Mouse (Mus musculus): ENCODE results near the gene Spred2. TPM values are rescaled to one million over a fixed set of nuclear protein-coding genes. Genes with fewer than 3 reads are reported as not detected.

Gene Spred2
- polyA plus RNA-seq, 1 experiment from 2014 or later: 8.4 TPM

DNA sequence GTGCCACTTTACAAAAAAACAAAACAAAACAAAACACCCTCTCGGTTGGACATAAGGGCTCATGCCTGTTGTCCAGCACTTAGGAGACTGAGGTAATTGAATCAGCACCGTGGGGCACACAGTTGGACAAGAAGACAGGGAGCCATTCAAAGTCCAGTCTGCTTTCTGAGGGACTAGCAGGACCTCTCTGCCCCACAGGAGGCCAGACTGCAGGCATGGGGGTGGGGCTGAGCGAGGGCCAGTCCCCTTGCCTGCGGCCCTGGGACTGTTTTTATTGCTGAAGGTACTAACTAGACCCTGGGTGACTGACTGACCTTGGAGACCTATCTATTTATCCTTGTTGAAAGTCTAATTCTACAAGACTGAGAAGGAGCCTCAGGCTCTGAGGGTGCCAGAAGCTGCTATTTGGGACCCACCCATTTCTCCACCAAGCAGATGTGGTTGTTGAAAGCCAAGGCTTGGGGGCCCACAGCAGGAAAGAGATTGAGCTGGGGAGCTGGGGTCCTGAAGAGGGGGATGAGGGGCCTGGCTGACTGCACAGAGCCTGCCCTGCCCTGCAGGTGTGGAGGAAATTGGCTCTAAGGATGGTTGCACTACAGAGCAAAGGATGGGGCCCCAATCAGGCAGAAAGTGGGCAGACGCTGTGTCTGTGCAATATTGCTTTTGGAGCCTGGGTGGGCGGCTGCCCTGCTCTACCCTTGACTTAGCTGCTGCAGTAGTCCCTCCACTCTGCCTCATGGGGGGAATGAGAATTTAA, 117.2 kb downstream of the Spred2 start:
- DNase-seq (ENCODE audit: low spot score) (no peak), ATAC-seq (replicated peaks; ENCODE audit: low FRiP score, low TSS enrichment, low read depth) (no peak)
- no peak overlapping the region for H3K4me2 ChIP-seq (ENCODE audit: low read length)

GRCm38 (mm10) chr11:20042106-20042505, 117.9 kb downstream of the Spred2 start:
- H3K27me3 ChIP-seq (replicated peaks; ENCODE audit: control insufficient read depth, insufficient read depth, low read length): no peaks in the 10 kb centered on the region
- ATAC-seq (replicated peaks; ENCODE audit: low FRiP score, low TSS enrichment, low read depth): no peak

More for the DNA sequence above, 117.2 kb downstream of the Spred2 start:
- peaks cover 9% of the 10 kb centered on the region; the same call in 1 of the 2 replicates for H3K4me1 ChIP-seq (replicated peaks; ENCODE audit: control insufficient read depth, insufficient read depth, low read length)
- no peak overlapping the region for H3K9ac ChIP-seq (ENCODE audit: low read length)
- 33% methylated on average over 6 of the region's 6 CpGs for WGBS
- H3K27ac ChIP-seq (ENCODE audit: low read depth): no peak overlapping the region
- H3K9me3 ChIP-seq (ENCODE audit: control insufficient read depth, low read length): no peaks in the 10 kb centered on the region
- H3K27me3 ChIP-seq (replicated peaks; ENCODE audit: control insufficient read depth, insufficient read depth, low read length): no peaks in the 10 kb centered on the region
- H3K36me3 ChIP-seq (ENCODE audit: control insufficient read depth, insufficient read depth, low read length): no peaks in the 10 kb centered on the region
- no peak overlapping the region for H3K4me3 ChIP-seq (ENCODE audit: low read depth, low read length)

DNA sequence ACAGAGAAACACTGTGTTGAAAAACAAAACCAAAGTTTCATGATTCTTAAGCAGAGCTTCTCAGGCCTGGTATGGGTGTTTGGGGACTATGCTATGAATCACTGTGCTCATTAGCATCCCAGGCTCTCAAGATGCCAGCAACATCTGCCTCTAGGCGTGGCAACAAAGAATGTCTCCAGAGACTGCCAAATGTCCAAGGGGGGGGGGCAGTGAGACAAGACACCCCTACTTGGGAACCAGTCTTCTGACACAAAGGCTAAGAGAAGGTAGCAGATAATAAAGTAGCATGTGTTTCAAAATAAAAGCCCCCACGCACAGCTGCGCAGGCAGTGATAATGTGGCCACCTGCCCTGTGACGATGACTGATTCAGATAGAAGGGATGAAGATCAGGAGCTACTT, 119.1 kb downstream of the Spred2 start:
- Histone ChIP-seq H3K36me3 (ENCODE audit: control insufficient read depth, insufficient read depth, low read length) (no peaks in the 10 kb centered on the region), H3K4me3 (ENCODE audit: low read depth, low read length) (no peak overlapping the region), H3K27me3 (replicated peaks; ENCODE audit: control insufficient read depth, insufficient read depth, low read length) (no peaks in the 10 kb centered on the region), H3K4me2 (ENCODE audit: low read length) (no peak overlapping the region), H3K27ac (ENCODE audit: low read depth) (no peak overlapping the region), H3K9me3 (ENCODE audit: control insufficient read depth, low read length) (no peaks in the 10 kb centered on the region), H3K4me1 (replicated peaks; ENCODE audit: control insufficient read depth, insufficient read depth, low read length) (peaks cover 9% of the 10 kb centered on the region; the same call in 1 of the 2 replicates), H3K9ac (ENCODE audit: low read length) (no peak overlapping the region)
- ATAC-seq (replicated peaks; ENCODE audit: low FRiP score, low TSS enrichment, low read depth) (no peak), DNase-seq (ENCODE audit: low spot score) (no peak)
- WGBS: 83% methylated on average over 4 of the region's 4 CpGs

More at GRCm38 (mm10) chr11:20042106-20042505, 117.9 kb downstream of the Spred2 start:
- Histone ChIP-seq H3K4me2 (ENCODE audit: low read length) (no peak overlapping the region), H3K36me3 (ENCODE audit: control insufficient read depth, insufficient read depth, low read length) (no peaks in the 10 kb centered on the region), H3K4me3 (ENCODE audit: low read depth, low read length) (no peak overlapping the region), H3K9ac (ENCODE audit: low read length) (no peak overlapping the region), H3K9me3 (ENCODE audit: control insufficient read depth, low read length) (no peaks in the 10 kb centered on the region), H3K27ac (ENCODE audit: low read depth) (no peak overlapping the region), H3K4me1 (replicated peaks; ENCODE audit: control insufficient read depth, insufficient read depth, low read length) (peaks cover 9% of the 10 kb centered on the region; the same call in 1 of the 2 replicates)
- no peak for DNase-seq (ENCODE audit: low spot score)
- WGBS: 75% methylated on average over 4 of the region's 4 CpGs

DNA sequence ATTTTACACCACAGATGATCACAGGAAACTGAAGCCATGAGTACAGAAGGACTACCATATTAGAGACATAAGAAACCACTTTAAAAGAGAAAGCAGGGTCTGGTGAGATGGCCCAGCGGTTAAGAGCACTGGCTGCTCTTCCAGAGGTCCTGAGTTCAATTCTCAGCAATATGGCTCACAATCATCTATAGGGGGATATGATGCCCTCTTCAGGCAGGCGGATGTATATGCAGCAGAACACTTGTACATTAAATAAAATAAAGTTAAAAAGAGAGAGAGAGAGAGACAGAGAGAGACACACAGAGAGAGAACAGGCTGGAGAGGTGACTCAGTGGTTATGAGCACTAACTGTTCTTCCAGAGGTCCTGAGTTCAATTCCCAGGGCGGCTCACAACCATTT, 121.4 kb downstream of the Spred2 start:
- Histone ChIP-seq H3K4me1 (replicated peaks; ENCODE audit: control insufficient read depth, insufficient read depth, low read length) (peaks cover 9% of the 10 kb centered on the region; the same call in 1 of the 2 replicates), H3K27ac (ENCODE audit: low read depth) (no peak overlapping the region), H3K4me3 (ENCODE audit: low read depth, low read length) (no peak overlapping the region), H3K9ac (ENCODE audit: low read length) (no peak overlapping the region), H3K9me3 (ENCODE audit: control insufficient read depth, low read length) (no peaks in the 10 kb centered on the region), H3K27me3 (replicated peaks; ENCODE audit: control insufficient read depth, insufficient read depth, low read length) (no peaks in the 10 kb centered on the region), H3K4me2 (ENCODE audit: low read length) (no peak overlapping the region), H3K36me3 (ENCODE audit: control insufficient read depth, insufficient read depth, low read length) (no peaks in the 10 kb centered on the region)
- DNase-seq (ENCODE audit: low spot score) (no peak), ATAC-seq (replicated peaks; ENCODE audit: low FRiP score, low TSS enrichment, low read depth) (no peak)
- 83% methylated on average over 3 of the region's 3 CpGs for WGBS

DNA sequence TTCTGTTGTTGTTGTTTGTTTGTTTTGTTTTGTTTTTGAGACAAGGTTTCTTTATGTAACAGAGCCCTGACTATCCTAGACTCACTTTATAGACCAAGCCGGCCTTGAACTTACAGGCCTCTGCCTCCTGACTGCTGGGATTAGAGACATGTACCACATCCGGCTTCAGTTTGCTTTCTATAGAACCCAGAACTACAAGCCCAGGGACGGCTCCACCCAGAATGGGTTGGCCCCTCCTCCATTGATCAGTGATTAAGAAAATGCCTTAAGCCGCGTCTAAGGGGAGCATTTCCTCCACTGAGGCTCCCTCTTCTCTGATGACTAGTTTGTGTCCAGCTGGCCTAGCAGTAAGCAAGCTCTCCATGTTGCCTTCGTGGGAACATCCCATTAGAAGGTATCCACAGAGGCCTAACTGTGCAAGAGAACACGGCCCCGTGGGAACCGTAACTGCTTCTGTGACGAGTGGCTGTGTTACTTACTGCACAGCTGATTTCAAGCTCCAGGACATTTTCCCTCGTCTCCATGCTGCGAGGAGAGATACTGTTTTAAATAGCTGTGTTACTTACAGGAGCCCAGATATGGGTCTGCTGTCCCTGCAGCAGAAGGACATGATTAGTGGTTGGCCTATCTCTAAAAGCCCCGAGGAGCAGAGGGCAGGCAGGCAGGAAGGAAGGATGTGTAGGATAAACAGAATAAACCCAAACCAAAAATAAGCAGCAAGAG, 128.8 kb downstream of the Spred2 start:
- H3K4me3 ChIP-seq (ENCODE audit: low read depth, low read length): no peak overlapping the region
- 0 out of 2 replicates have a peak, but pooled peaks cover 7% of the 10 kb centered on the region for H3K36me3 ChIP-seq (ENCODE audit: control insufficient read depth, insufficient read depth, low read length)
- no peak overlapping the region for H3K4me2 ChIP-seq (ENCODE audit: low read length)
- H3K9ac ChIP-seq (ENCODE audit: low read length): no peak overlapping the region
- H3K4me1 ChIP-seq (replicated peaks; ENCODE audit: control insufficient read depth, insufficient read depth, low read length): no peaks in the 10 kb centered on the region
- WGBS: 57% methylated on average over 13 of the region's 13 CpGs
- no peak for DNase-seq (ENCODE audit: low spot score)
- H3K27me3 ChIP-seq (replicated peaks; ENCODE audit: control insufficient read depth, insufficient read depth, low read length): no peaks in the 10 kb centered on the region
- no peak overlapping the region for H3K27ac ChIP-seq (ENCODE audit: low read depth)
- ATAC-seq (replicated peaks; ENCODE audit: low FRiP score, low TSS enrichment, low read depth): no peak
- no peaks in the 10 kb centered on the region for H3K9me3 ChIP-seq (ENCODE audit: control insufficient read depth, low read length)

- H3K27ac ChIP-seq (ENCODE audit: low read depth): no peak overlapping the region
- H3K9ac ChIP-seq (ENCODE audit: low read length): no peak overlapping the region
- no peak overlapping the region for H3K4me3 ChIP-seq (ENCODE audit: low read depth, low read length)
- no peak overlapping the region for H3K4me2 ChIP-seq (ENCODE audit: low read length)
- no peaks in the 10 kb centered on the region for H3K27me3 ChIP-seq (replicated peaks; ENCODE audit: control insufficient read depth, insufficient read depth, low read length)
- peaks cover 11% of the 10 kb centered on the region; the same call in 1 of the 2 replicates for H3K36me3 ChIP-seq (ENCODE audit: control insufficient read depth, insufficient read depth, low read length)
- no peaks in the 10 kb centered on the region for H3K4me1 ChIP-seq (replicated peaks; ENCODE audit: control insufficient read depth, insufficient read depth, low read length)
- 78% methylated on average over 3 of the region's 3 CpGs for WGBS
- no peak for ATAC-seq (replicated peaks; ENCODE audit: low FRiP score, low TSS enrichment, low read depth)
- DNase-seq (ENCODE audit: low spot score): no peak
- no peaks in the 10 kb centered on the region for H3K9me3 ChIP-seq (ENCODE audit: control insufficient read depth, low read length)
Observed at GRCm38 (mm10) chr11:20053951-20054350, 129.8 kb downstream of the Spred2 start.

DNA sequence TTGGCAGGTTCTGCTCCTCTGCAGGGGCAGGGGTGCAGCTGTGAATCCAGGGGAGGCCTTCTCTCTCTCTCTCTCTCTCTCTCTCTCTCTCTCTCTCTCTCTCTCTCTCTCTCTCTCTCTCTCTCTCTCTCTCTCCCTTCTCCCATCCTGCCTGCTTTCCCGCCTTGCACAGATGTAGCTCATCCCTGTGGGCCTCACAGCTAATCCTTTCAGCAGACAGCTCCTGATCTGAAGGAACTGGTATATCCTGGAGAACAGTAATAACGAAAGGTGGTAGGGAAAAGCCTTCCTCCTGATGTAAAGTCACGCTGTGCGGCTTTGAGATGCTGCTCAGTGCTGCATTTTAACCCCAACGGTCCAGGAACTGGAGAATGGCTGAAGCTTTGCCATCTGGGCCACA, 130.4 kb downstream of the Spred2 start:
- no peak overlapping the region for H3K9ac ChIP-seq (ENCODE audit: low read length)
- H3K4me1 ChIP-seq (replicated peaks; ENCODE audit: control insufficient read depth, insufficient read depth, low read length): no peaks in the 10 kb centered on the region
- ATAC-seq (replicated peaks; ENCODE audit: low FRiP score, low TSS enrichment, low read depth) (no peak), DNase-seq (ENCODE audit: low spot score) (no peak)
- no peak overlapping the region for H3K4me3 ChIP-seq (ENCODE audit: low read depth, low read length)
- WGBS: 47% methylated on average over 5 of the region's 5 CpGs
- no peaks in the 10 kb centered on the region for H3K27me3 ChIP-seq (replicated peaks; ENCODE audit: control insufficient read depth, insufficient read depth, low read length)
- H3K36me3 ChIP-seq (ENCODE audit: control insufficient read depth, insufficient read depth, low read length): peaks cover 18% of the 10 kb centered on the region
- H3K9me3 ChIP-seq (ENCODE audit: control insufficient read depth, low read length): no peaks in the 10 kb centered on the region
- H3K27ac ChIP-seq (ENCODE audit: low read depth): no peak overlapping the region
- no peak overlapping the region for H3K4me2 ChIP-seq (ENCODE audit: low read length)

DNA sequence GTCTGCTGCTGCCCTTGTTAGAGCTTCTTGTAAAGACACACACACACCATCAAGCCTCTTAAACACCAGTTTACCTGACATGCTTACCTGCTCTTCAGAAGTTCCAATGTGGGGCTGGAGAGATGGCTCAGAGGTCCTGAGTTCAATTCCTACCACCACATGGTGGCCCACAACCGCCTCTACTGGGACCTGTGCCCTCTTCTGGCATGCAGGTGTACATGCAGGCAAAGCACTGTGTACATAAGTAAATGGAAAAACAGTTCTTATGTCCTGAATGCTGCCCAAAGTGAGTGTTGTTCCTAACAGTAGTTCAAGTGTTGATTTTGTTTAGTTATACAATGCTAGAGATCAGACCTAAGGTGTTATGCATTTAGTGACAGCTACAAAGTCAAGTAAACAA, 132.0 kb downstream of the Spred2 start:
- Histone ChIP-seq H3K36me3 (ENCODE audit: control insufficient read depth, insufficient read depth, low read length) (peaks cover 28% of the 10 kb centered on the region), H3K4me3 (ENCODE audit: low read depth, low read length) (no peak overlapping the region), H3K9ac (ENCODE audit: low read length) (no peak overlapping the region), H3K4me2 (ENCODE audit: low read length) (no peak overlapping the region), H3K4me1 (replicated peaks; ENCODE audit: control insufficient read depth, insufficient read depth, low read length) (no peaks in the 10 kb centered on the region), H3K27ac (ENCODE audit: low read depth) (no peak overlapping the region), H3K27me3 (replicated peaks; ENCODE audit: control insufficient read depth, insufficient read depth, low read length) (no peaks in the 10 kb centered on the region), H3K9me3 (ENCODE audit: control insufficient read depth, low read length) (no peaks in the 10 kb centered on the region)
- DNase-seq (ENCODE audit: low spot score): no peak
- ATAC-seq (replicated peaks; ENCODE audit: low FRiP score, low TSS enrichment, low read depth): no peak
- 86% methylated on average over 1 of the region's 1 CpGs for WGBS
